Mouse (Mus musculus) heart, postnatal 0 days (tissue): ENCODE measurements around the gene Abhd16a. TPM values are rescaled to one million over a fixed set of nuclear protein-coding genes. Genes with fewer than 3 reads are reported as not detected.

ENCODE experiments used
- ATAC-seq: fragments of 200-750 bp; cut with Nextera tagmentation; 2 replicates; pipeline ENCODE4 v1.8.0; 2017; ENCODE audit warnings: low read depth, moderate number of reproducible peaks, moderate library complexity; ENCODE audit not compliant: insufficient read depth
- DNase-seq: peaks from one replicate; pipeline ENCODE4 v3.0.0-alpha.2; 2016; ENCODE audit warnings: low spot score
- H3K27ac ChIP-seq: fragments of 300-500 bp; sonication (generic); 2 replicates; pipeline ENCODE4 v1.5.1; 2014; ENCODE audit warnings: low read depth, mild to moderate bottlenecking
- H3K27me3 ChIP-seq: fragments of 300-500 bp; sonication (generic); 2 replicates; pipeline ENCODE4 v1.6.1; 2014; ENCODE audit warnings: low read length, mixed read lengths; ENCODE audit not compliant: control insufficient read depth, insufficient read depth
- H3K36me3 ChIP-seq: fragments of 300-500 bp; sonication (generic); replicated peaks from 2 replicates; pipeline ENCODE4 v1.6.1; 2014; ENCODE audit warnings: low read length, mixed read lengths; ENCODE audit not compliant: control insufficient read depth, insufficient read depth
- H3K4me1 ChIP-seq: fragments of 300-500 bp; sonication (generic); 2 replicates; pipeline ENCODE4 v1.6.1; 2014; ENCODE audit warnings: antibody characterized with exemption; ENCODE audit not compliant: control insufficient read depth, insufficient read depth
- H3K4me2 ChIP-seq: fragments of 300-500 bp; sonication (generic); 2 replicates; pipeline ENCODE4 v1.6.1; 2014; ENCODE audit warnings: low read depth, mild to moderate bottlenecking, low read length, moderate library complexity
- H3K4me3 ChIP-seq: fragments of 300-500 bp; sonication (generic); 2 replicates; pipeline ENCODE4 v1.5.1; 2014; ENCODE audit warnings: low read depth, low read length
- H3K9ac ChIP-seq: fragments of 300-500 bp; sonication (generic); replicated peaks from 2 replicates; pipeline ENCODE4 v1.6.1; 2014; ENCODE audit warnings: low read depth, low read length, mixed read lengths
- H3K9me3 ChIP-seq: fragments of 300-500 bp; sonication (generic); replicated peaks from 2 replicates; pipeline ENCODE4 v1.6.1; 2016; ENCODE audit warnings: low read length; ENCODE audit not compliant: control insufficient read depth
- CTCF ChIP-seq: IDR thresholded peaks from 2 replicates; pipeline ENCODE4 v1.5.1; 2016; ENCODE audit warnings: antibody characterized with exemption, control low read depth, low read depth
- EP300 ChIP-seq: IDR thresholded peaks from 2 replicates; pipeline ENCODE4 v1.6.1; 2016; ENCODE audit warnings: antibody characterized with exemption, low read depth
- WGBS: fragments of 180-500 bp; shearing (Covaris S2); extraction: QIAGEN DNeasy Blood & Tissue Kit; methylation state at CpG from one replicate; pipeline ENCODE4 v1.1.7; 2014; 5-methylcytosine and 5-hydroxymethylcytosine counted together
- polyA plus RNA-seq: library from polyadenylated mRNA; unstranded; fragments of >200 nt; fragmentation: Nextera tagmentation; extraction: Ambion mirVana; gene quantifications from 2 replicates; pipeline ENCODE4 v1.2.1, GENCODE M21; 2015
- total RNA-seq: library from RNA; depleted of rRNA; stranded (reverse); fragments of >200 nt; gene quantifications from 2 replicates; pipeline ENCODE4 v1.2.3, GENCODE M21; 2014; ENCODE audit warnings: low replicate concordance

Abhd16a gene
- total and polyA plus RNA-seq, 2 experiments from 2014 or later = 73.2 to 74.3 TPM

DNA sequence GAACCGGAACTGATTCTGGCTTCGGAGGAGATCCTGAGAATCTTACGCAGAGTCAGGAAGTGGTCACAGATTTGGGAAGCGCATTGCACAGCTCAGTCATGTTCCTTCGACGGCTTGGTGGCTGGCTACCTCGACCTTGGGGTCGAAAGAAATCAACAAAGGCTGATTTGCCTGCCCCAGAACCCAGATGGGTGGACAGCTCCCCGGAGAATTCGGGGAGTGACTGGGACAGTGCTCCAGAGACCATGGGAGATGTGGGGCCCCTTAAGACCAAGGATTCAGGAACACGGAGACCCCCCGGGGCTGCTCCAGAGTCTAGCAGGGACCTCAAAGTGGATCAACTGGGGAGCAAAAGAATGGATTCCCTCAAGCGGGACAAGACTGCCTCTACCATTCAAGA is 38.0 kb downstream of the Abhd16a start:
- ATAC-seq (no peak), DNase-seq (no peak)
- peak overlapping the region; percentile 76 for H3K9ac ChIP-seq
- TF ChIP-seq EP300 = no peak
- no peak for TF ChIP-seq CTCF
- H3K36me3 ChIP-seq = peaks cover 21% of the 10 kb centered on the region
- H3K27ac ChIP-seq = peak overlapping the region; percentile 89
- no peaks in the 10 kb centered on the region for H3K9me3 ChIP-seq
- 58% methylated on average over 13 of the region's 13 CpGs for WGBS
- no peaks in the 10 kb centered on the region for H3K27me3 ChIP-seq
- H3K4me3 ChIP-seq = peak overlapping the region; percentile 64
- H3K4me2 ChIP-seq = peak overlapping the region; percentile 68
- peaks cover 20% of the 10 kb centered on the region for H3K4me1 ChIP-seq

GRCm38 (mm10) chr17:35128996-35129395 is 39.9 kb downstream of the Abhd16a start:
- Histone ChIP-seq H3K9me3 (no peaks in the 10 kb centered on the region), H3K4me2 (no peak overlapping the region), H3K27me3 (no peaks in the 10 kb centered on the region), H3K4me3 (no peak overlapping the region), H3K9ac (no peak overlapping the region), H3K36me3 (peaks cover 17% of the 10 kb centered on the region), H3K4me1 (peaks cover 16% of the 10 kb centered on the region), H3K27ac (no peak overlapping the region)
- TF ChIP-seq CTCF (no peak), EP300 (no peak)
- ATAC-seq = no peak
- 53% methylated on average over 11 of the region's 11 CpGs for WGBS
- DNase-seq = no peak

DNA sequence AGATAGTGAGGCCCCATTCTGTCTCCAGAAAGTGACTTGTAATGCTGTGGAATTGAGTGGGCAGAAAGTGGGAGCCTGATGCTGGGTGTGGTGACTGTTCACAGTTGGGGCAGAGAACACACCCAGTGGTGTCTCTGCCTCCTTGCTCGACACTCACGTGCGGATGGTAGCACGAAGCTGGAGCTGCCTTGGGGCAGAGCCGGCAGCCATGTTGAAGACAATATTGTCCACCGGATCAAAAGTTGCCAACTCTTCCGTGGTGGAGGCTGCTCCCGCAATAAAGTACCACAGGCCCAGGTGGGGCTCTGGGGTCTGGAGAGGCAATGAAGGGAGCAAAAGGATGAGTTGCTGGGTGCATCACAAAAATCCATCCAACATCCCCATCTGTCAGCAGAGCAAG is 42.0 kb downstream of the Abhd16a start:
- 0 out of 2 replicates have a peak, but pooled peaks cover 13% of the 10 kb centered on the region for H3K36me3 ChIP-seq
- no peak for TF ChIP-seq CTCF
- no peak for TF ChIP-seq EP300
- H3K4me3 ChIP-seq = no peak overlapping the region
- H3K27ac ChIP-seq = no peak overlapping the region
- DNase-seq (no peak), ATAC-seq (no peak)
- H3K4me1 ChIP-seq = peaks cover 10% of the 10 kb centered on the region
- H3K9me3 ChIP-seq = no peaks in the 10 kb centered on the region
- 88% methylated on average over 8 of the region's 8 CpGs for whole genome bisulfite sequencing
- no peak overlapping the region for H3K4me2 ChIP-seq
- H3K27me3 ChIP-seq = no peaks in the 10 kb centered on the region
- no peak overlapping the region for H3K9ac ChIP-seq

- Histone ChIP-seq H3K4me2 (no peak within 1 kb of the TSS), H3K27ac (no peak within 1 kb of the TSS), H3K4me3 (no peak within 1 kb of the TSS), H3K9me3 (no peaks in the 10 kb centered on the region), H3K4me1 (peaks cover 10% of the 10 kb centered on the region), H3K9ac (no peak within 1 kb of the TSS), H3K36me3 (0 out of 2 replicates have a peak, but pooled peaks cover 13% of the 10 kb centered on the region), H3K27me3 (no peaks in the 10 kb centered on the region)
- TF ChIP-seq EP300 = no peak
- TF ChIP-seq CTCF = no peak
- DNase-seq (no peak), ATAC-seq (no peak)
- 78% methylated on average over 15 of the region's 15 CpGs for WGBS
These were observed 42.6 kb downstream of the Abhd16a start, which contains the start of gene Apom for GRCm38 (mm10) chr17:35131500-35132173. Gene Apom (minus strand): TSS chr17:35132050.

- no peak for TF ChIP-seq CTCF
- TF ChIP-seq EP300 = no peak
- no peak overlapping the region for H3K27ac ChIP-seq
- H3K4me1 ChIP-seq = peaks cover 6% of the 10 kb centered on the region
These were observed 43.1 kb downstream of the Abhd16a start for GRCm38 (mm10) chr17:35132174-35132560.

More at GRCm38 (mm10) chr17:35132174-35132560, 43.1 kb downstream of the Abhd16a start:
- WGBS = 70% methylated on average over 3 of the region's 3 CpGs
- ATAC-seq (no peak), DNase-seq (no peak)
- no peak overlapping the region for H3K4me3 ChIP-seq
- H3K36me3 ChIP-seq = 0 out of 2 replicates have a peak, but pooled peaks cover 13% of the 10 kb centered on the region
- H3K27me3 ChIP-seq = no peaks in the 10 kb centered on the region
- no peak overlapping the region for H3K4me2 ChIP-seq
- no peak overlapping the region for H3K9ac ChIP-seq
- H3K9me3 ChIP-seq = no peaks in the 10 kb centered on the region
